Mouse (Mus musculus) cerebellum, adult 9-10 months (tissue): ENCODE measurements around the gene Pde4c.
A peak's percentile ranks its signal among the peaks of the same experiment; 100 is the strongest.

Experiments used
- DNase-seq: peaks from one replicate; pipeline ENCODE4 v3.0.0; 2022

Gene Pde4c

GRCm38 (mm10) chr8:70754043-70754870 lies 30.7 kb downstream of the Pde4c start, which contains the start of gene Rab3a:
Gene Rab3a, plus strand, starts transcription at chr8:70754679.
- DNase-seq: peak; percentile 98

- peak; percentile 89 for DNase-seq
These were observed 31.5 kb downstream of the Pde4c start for GRCm38 (mm10) chr8:70754871-70755660.

- DNase-seq: no peak
These were observed 32.3 kb downstream of the Pde4c start for GRCm38 (mm10) chr8:70755661-70756475.

- peak; percentile 55 for DNase-seq
These were observed 33.0 kb downstream of the Pde4c start for GRCm38 (mm10) chr8:70756476-70757040.

GRCm38 (mm10) chr8:70757523-70758307 lies 34.2 kb downstream of the Pde4c start:
- DNase-seq: peak; percentile 65

GRCm38 (mm10) chr8:70758308-70758615 lies 34.7 kb downstream of the Pde4c start:
- DNase-seq: peak; percentile 60

GRCm38 (mm10) chr8:70758616-70759561 lies 35.4 kb downstream of the Pde4c start:
- DNase-seq: peak; percentile 68

GRCm38 (mm10) chr8:70760350-70760749 lies 36.8 kb downstream of the Pde4c start:
- DNase-seq: no peak

GRCm38 (mm10) chr8:70760775-70761406 lies 37.4 kb downstream of the Pde4c start, which contains the start of gene Mpv17l2:
Gene Mpv17l2, minus strand, starts transcription at chr8:70760946.
- DNase-seq: peak; percentile 98

- peak; percentile 54 for DNase-seq
These were observed 38.6 kb downstream of the Pde4c start for GRCm38 (mm10) chr8:70762118-70762517.

GRCm38 (mm10) chr8:70763354-70763753 lies 39.8 kb downstream of the Pde4c start:
- peak; percentile 78 for DNase-seq

GRCm38 (mm10) chr8:70764026-70764425 lies 40.5 kb downstream of the Pde4c start:
- no peak for DNase-seq

GRCm38 (mm10) chr8:70764676-70765075 lies 41.2 kb downstream of the Pde4c start:
- peak; percentile 54 for DNase-seq

GRCm38 (mm10) chr8:70765329-70765728 lies 41.8 kb downstream of the Pde4c start:
- DNase-seq: no peak

- no peak for DNase-seq
These were observed 42.5 kb downstream of the Pde4c start for GRCm38 (mm10) chr8:70765838-70766570.

- peak; percentile 74 for DNase-seq
These were observed 43.3 kb downstream of the Pde4c start for GRCm38 (mm10) chr8:70766571-70767440.

GRCm38 (mm10) chr8:70767503-70767902 lies 44.0 kb downstream of the Pde4c start:
- DNase-seq: no peak

GRCm38 (mm10) chr8:70768231-70768776 lies 44.8 kb downstream of the Pde4c start:
- peak; percentile 65 for DNase-seq
